Mouse (Mus musculus) cortical plate, adult 2 months (tissue): ENCODE measurements around the gene Acot7.

Experiments used
- CTCF ChIP-seq: fragments of 200-500 bp; IDR thresholded peaks from 2 replicates; pipeline ENCODE4 v1.5.1; 2011; ENCODE audit warnings: mild to moderate bottlenecking, control low read depth, low read length; ENCODE audit not compliant: insufficient read depth; ENCODE audit errors: extremely low read depth
- POLR2A ChIP-seq: fragments of 200-500 bp; IDR thresholded peaks from 2 replicates; pipeline ENCODE4 v1.6.1; 2011; ENCODE audit warnings: mild to moderate bottlenecking, low read length, control low read depth; ENCODE audit not compliant: insufficient read depth; ENCODE audit errors: extremely low read depth

DNA sequence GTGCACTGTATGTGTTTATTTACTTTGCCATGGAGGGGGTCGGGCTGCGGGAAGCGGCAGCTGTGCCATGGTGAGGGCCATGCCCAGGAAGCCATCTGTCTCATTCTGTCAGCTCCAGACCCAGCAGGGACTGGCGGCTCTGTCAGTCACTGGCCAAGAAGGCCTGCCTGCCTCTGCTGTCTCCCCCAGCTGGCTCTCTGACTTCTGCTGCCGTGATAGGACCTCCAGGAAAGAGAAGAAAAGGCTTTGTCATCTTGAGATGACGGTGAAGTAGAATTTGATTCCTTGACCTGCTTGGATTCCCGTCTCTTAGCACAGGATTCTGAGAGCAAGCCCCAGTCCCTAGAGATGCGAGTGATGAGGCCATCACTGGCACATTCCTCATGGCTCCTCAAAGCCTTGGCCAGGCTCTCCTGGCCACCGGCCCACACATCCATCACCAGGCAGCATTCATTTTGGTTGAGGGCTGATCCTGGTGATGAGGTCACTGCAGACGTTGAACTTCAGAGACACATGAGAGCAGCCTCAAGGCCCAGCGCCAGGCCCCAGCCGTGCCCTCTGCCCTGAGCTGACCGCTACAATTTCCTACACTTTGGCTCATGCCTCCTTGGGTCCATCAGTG, 89.9 kb downstream of the Acot7 start:
- TF ChIP-seq CTCF = no peak
- no peak for TF ChIP-seq POLR2A
